Mouse (Mus musculus) left cerebral cortex, postnatal 36 days (tissue): Measurements from ENCODE around the gene A130010J15Rik. TPM values are rescaled to one million over a fixed set of nuclear protein-coding genes. Genes with fewer than 3 reads are reported as not detected.
A peak's percentile ranks its signal among the peaks of the same experiment; 100 is the strongest.

ENCODE experiments used
- DNase-seq, 2 experiments: peaks; one replicate each; pipeline ENCODE4 v3.0.0; 2021 to 2022; ENCODE audit warnings: low spot score in 2 of 2, mixed read lengths in 1 of 2
- intact Hi-C: fragments of 180-260 bp; cut with DNase I; formaldehyde crosslinking; loops from one replicate; pipeline ENCODE4 v1.15.1; 2025
- total RNA-seq, 2 experiments: library from RNA; stranded (reverse); gene quantifications; 2 replicates each; pipeline ENCODE4 v1.2.3; 2021

Gene A130010J15Rik
- 1 to 10 TPM; 2.6 to 3.2 TPM for total RNA-seq

DNA sequence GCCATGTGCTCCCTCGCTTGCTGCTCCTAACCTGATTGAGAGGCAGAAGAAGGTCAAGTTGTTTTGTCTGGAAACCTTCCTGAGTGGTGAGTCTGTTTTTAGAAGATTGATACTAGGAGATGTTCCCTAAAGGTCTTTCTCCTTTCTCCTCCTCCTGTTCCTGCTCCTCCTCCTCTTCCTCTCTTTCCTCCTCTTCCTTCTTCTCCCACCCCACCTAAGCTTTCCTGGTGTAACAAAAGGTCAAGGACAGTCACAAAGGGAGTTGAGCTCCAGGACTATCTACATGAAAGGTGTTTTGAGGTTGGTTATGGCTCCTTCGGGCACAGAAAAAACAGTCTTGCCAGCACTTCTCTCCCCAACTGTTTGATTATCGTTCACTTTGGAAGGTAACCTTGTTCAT lies at the start of gene A130010J15Rik:
A130010J15Rik (plus strand) TSS at position 301 of the 400 bp plus-strand sequence.
- intact Hi-C loops: no loop called here
- DNase-seq: no peak

DNA sequence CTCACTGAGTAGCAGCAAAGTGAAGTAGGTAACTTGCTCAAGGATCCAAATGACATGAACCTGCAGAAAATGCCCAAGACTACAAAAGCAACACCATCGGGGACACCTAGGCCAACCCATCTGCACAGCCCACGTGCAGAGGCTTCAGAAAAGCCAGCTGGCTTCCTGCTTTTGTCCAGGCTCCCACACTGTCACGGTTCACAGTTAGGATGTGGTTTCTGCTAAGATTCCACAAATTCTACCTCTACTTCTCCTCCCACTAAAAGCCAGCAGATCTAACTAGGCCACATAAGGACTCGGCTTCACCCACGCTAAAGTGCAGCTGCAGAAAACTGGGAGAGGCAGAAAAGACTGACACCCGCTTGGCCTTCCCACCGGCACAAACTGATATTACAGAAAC lies 45.1 kb upstream of the A130010J15Rik start:
- DNase-seq: peak; percentile 46 to 55
- intact Hi-C loops: loop anchor here (10.0 kb wide), 1 partner anchor 88 kb away; the partner anchor contains the start of gene Syt14

DNA sequence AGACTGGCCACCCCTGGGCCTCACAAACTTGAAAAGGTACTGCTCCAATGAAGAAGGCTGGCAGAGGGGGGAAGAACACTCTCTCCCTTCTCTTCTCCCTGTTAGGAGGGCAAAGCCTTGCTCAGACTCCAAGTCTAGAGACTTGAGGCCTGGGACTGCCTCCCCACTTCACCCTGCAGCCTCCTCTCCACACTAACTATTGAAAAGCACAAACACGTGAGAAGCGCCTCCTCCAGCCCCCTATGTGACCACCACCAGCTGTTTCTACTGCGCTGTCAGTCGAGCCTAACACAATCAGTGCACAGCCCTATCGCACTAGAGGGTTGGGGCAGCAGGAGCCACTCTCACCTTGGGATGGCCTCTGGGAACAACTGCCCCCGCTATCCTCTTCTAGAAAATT lies 44.6 kb upstream of the A130010J15Rik start:
- intact Hi-C loops: loop anchor here (10.0 kb wide), 1 partner anchor 88 kb away; the partner anchor contains the start of gene Syt14
- no peak for DNase-seq

DNA sequence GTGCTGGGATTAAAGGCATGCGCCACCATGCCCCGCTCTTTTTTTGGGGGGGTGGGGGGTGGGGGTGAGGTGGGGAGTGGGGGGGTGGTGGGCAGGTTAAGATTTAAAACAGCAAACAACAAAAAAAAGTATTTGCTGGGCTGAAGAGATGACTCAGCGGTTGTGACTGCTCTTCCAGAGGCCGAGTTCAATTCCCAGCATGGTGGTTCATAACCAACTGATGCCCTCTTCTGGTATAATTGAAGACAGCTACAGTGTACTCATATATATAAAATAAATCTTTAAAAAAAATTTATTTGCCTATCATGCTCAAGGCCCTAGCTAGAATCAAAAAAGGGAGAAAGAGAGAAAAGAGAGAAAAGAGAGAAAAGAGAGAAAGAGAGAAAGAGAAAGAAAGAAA lies 42.0 kb upstream of the A130010J15Rik start:
- no peak for DNase-seq

DNA sequence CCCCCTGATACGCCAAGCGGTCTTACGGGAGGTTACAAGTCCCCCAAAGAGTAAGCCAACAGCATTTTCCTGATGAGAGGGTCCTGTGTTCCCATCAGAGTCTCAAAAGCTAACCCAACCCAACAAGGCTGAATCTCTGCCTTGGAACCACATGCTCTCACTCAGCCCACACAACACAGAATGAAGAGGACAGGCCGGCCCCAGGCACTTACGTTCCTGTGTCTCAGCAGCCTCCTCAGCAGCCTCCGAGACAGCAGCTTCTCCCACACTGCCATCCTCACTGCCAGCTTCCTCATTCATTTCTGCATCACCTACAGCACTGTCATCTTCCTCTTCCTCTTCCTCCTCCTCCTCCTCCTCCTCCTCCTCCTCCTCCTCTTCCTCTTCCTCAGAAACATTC lies 39.8 kb upstream of the A130010J15Rik start:
- intact Hi-C loops: loop anchor here (2.0 to 10.0 kb wide), 3 partner anchors 93 to 346 kb away; partner anchors contain the start of gene Syt14

More for the DNA sequence above, 42.0 kb upstream of the A130010J15Rik start:
- intact Hi-C loops: loop anchor here (5.0 to 10.0 kb wide), 2 partner anchors 91 to 344 kb away; partner anchors contain the start of gene Syt14

DNA sequence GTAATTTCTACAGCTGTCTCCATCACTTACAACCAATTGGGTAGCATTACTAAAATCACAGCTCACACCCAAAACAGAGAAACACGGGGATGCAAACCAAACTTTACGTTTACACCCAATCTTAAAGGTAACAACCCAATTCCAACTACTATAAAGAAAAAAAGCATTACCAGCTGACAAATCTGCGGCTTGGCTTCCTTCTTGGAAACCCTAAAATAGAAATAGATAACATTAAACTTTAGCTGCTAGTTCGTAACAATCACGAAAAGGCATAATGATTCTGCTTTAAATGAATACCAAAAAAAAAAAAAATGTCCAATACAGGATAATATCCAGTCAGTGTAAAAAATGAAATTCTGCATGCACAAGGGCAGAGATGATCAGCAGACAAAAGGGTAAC lies 38.5 kb upstream of the A130010J15Rik start:
- DNase-seq: no peak
- intact Hi-C loops: loop anchor here (2.0 to 10.0 kb wide), 3 partner anchors 95 to 347 kb away; partner anchors contain the start of gene Syt14

More for the DNA sequence above, 39.8 kb upstream of the A130010J15Rik start:
- peak in 1 of 2 experiments; percentile 29 for DNase-seq

DNA sequence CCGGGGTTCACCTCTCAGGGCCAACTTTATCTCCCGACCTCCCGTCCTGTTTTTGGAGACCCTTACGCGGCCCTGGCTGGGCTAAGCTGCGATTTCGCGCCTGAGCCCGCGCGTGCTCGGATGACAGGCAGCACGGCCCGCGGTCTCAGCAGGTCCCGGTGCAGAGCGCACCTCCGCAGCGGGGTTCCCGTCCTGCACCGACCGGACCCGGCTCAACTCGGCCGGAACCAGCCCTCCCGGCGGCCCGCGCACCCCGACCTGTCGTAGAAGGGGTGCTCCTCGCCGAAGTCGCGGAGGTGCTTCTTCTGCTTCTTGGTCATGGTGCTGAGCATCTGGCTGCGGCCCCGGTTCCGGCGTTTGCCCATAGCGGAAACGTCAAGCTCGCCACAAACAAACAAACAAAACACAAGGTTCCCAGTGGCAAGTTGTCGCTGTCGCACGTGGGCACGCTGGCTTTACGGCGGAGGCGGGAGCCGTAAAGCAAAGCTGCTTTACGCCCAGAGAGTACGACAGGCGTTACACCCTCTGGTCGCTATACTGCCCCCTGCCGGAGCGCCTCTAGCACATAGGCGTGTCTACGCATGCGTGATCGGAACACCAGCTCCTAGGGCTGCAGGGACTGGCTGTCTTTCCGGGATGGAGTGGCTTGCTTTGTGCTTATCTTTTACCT lies 37.9 kb upstream of the A130010J15Rik start, which contains the start of gene Diexf:
Diexf (minus strand) TSS at position 487 of the 670 bp plus-strand sequence.
- DNase-seq: peak; percentile 94 to 95
- intact Hi-C loops: loop anchor here (1.0 to 10.0 kb wide), 4 partner anchors 43 to 348 kb away; partner anchors contain the start of gene Syt14

DNA sequence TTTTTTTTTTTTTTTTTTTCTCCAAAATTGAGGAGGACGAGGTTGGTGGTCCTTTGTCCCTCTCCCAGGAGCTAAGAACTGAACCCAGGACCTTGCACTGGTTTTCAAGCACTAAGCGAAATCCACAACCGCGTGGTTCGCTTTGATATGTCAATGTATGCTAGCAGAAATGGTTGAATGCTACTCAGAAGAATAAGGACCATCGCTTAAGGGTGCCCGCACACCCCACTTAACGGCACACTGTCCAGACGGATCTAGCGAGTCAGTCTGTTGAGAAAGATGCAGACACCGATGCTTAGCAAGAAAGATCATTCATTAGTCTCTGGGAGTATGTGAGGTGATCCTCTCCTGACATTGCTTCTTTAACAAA lies 37.4 kb upstream of the A130010J15Rik start:
- intact Hi-C loops: loop anchor here (1.0 kb wide), 1 partner anchor 43 kb away; no protein-coding TSS in a partner anchor

DNA sequence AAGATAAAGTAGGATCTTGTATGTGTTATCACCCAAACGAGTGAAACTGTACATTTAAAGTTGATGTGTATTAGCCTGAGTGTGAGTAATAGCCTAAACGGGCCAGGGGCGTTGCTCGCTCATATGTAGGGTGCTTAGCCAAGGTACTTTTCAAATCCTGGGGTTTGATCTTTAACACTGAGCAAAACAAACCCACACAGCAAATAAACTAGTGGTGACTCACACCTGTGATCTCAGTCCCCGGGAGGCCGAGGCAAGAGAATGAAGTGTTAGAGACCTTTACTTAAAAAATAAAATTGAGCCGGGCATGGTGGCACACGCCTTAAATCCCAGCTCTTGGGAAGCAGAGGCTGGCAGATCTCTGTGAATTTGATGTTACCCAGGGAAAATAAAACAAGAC lies 37.0 kb upstream of the A130010J15Rik start:
- DNase-seq: no peak
- intact Hi-C loops: loop anchor here (1.0 kb wide), 1 partner anchor 42 kb away; no protein-coding TSS in a partner anchor

More for the DNA sequence above, 37.4 kb upstream of the A130010J15Rik start:
- DNase-seq: no peak

DNA sequence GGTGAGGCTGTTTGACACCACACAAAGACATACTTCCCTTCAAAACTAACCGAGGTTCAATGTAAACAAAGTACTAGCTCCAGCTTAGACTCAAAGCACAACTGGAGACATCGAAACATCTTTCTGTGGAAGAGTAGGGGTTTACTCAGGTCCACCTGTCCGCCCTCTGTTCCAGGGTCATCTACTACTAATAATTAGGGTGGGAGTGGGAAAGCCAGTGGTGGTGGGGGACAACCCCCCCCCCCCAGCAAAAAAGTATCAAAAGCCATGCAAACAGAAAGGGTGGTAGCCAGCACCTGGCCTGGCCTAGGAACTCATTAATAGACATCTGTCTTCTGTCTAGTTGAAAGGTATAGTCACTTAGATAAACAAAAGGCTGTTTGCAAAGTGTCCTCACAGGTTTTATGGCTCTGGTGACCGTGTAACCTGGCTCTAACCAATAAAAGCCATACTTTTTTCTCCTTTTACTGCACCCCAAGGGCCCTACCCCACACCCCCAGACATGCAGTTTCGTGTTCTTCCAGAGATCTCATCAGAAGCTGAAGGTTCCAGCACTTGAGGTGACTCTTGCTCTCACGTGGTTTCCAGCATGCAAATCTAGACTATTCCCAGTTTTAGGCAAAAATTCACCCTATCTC lies 36.4 kb upstream of the A130010J15Rik start:
- intact Hi-C loops: no loop called here
- no peak for DNase-seq

DNA sequence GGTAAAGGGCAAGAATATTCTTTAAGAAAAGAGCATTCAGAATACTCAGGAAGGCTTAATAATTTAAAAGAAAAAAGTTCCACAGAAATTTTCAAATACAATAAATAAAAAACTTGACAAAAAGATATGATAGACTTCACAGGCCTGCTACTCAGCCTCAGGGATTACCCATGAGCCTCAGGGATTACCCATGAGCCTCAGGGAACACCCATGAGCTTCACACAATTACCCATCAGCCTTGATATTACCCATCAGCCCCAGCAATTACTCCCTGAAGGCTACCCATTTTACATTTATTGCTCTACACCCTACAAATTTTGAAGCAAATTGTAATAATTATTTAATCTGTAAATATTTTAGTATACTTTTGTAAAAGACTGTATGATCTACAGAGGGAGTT lies 35.5 kb upstream of the A130010J15Rik start:
- intact Hi-C loops: no loop called here
- DNase-seq: no peak

DNA sequence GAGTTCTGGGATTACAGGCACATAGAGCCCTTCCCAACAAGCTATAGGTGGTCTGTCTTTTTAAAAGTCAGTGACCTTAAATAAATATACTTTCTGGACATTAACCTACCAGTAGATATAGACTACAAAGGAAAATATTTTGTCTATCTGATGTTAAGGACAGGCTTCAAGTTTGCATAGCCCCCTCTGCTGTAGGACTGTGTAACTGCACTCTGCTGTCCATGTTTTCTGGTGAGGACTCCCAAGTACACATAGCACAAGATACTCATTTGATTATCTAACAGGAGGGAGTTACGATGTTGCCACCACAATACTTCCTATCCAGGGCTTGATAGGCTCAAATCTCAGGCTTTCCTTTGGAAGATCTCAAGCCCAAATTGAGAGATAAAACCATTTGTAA lies 34.1 kb upstream of the A130010J15Rik start:
- DNase-seq: no peak
- intact Hi-C loops: no loop called here

DNA sequence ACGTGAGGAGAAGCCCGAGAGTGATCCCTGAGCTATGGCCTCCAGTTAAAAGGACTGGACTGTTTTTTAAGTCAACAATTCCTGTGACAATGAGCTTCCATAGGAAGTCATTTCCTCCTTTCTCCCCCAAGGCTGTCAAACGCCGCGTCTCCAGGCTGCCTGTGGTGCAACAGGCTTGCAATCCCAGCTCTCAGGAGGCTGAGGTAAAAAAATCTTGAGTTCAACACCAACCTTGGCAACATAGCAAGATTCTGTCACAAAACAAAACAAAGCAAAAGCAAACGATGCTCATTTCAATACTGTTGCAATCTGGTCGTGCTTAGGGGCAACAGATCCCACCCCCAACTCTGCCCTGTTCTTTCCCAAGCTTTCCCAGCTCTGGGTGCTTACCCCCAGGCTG lies 29.8 kb upstream of the A130010J15Rik start:
- intact Hi-C loops: no loop called here
- DNase-seq: no peak

DNA sequence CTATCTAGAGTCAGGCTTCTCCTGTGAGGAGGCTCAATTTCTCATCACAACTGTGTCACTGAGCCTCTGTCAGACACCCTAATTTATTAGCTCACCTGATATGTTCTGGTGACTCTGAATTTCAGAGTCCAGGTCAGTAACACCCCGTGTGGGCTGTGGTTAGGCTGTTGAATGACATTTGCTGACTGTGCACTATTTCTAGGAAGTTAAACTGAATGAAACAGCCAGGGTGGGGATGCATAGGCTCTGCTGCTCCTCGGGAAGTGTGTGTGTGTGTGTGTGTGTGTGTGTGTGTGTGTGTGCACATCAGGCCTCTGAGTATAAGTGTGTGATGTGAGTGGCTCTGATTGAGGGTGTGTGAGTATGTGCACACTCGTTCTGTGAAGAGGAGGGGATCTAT lies 29.2 kb upstream of the A130010J15Rik start:
- no peak for DNase-seq
- intact Hi-C loops: no loop called here

DNA sequence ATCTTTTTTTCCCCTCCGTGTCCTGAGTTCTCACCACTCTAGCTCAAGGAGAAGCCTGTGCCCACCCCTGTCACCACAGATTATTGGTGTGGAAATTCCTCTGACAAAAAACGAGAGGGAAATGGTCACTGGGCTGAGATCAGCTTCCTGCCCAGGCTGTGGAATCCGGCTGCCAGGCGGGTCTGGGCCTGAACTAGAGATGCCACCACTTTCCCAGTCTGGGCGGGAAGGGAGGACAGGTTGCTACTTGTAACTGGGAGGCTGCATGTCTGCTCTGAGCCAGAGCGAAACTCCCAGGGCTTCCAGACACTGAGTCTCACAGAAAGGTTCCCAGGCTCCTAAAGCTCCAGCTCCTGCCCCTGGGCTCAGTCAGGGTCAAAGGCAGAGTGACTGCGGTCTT lies 26.7 kb upstream of the A130010J15Rik start:
- intact Hi-C loops: no loop called here
- DNase-seq: no peak

DNA sequence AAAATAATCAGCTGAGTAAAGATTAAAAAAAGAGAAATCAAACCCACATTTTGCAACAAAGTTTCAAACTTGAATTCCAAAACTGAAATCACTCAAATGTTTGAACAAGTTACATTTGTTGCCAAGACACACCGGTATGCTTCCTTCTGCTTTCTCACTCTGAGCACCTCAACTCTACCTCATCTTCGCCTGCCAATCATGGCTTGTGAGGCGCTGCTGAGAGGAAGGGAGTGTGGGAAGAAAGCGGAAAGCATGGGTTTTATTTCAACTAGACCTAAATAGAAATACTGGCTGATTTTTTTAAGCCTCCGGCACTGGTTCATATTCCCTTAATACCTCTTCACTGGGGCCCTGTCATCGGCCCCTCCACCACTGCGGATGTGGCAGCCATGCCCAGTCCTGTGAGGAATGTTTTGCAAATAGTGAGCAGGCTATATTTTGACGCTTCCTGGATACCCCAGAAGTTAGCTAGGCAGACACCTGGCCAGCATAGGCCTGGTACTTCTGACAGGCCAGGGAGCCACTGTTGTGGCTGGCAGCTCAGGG lies 25.3 kb upstream of the A130010J15Rik start:
- DNase-seq: no peak
- intact Hi-C loops: no loop called here

DNA sequence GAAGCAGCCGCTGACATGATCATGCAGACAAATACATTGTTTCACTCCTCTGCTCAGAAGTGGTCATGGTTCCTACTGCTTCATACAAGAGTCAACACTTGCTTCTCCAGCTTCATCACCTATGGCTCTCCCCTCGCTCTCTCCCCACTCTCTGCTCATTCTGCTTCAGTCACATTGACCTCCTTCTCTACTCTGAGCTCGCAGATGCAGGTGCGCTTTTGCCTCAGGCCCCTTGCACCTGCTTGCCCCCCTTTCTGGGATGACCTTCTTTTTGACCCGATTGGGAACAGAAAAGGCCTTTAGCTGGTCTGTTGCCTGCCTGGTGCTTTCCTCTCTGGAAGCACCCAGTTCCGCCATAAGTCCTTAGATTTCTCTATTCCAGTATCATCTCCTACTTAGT lies 23.3 kb upstream of the A130010J15Rik start:
- DNase-seq: no peak
- intact Hi-C loops: no loop called here

DNA sequence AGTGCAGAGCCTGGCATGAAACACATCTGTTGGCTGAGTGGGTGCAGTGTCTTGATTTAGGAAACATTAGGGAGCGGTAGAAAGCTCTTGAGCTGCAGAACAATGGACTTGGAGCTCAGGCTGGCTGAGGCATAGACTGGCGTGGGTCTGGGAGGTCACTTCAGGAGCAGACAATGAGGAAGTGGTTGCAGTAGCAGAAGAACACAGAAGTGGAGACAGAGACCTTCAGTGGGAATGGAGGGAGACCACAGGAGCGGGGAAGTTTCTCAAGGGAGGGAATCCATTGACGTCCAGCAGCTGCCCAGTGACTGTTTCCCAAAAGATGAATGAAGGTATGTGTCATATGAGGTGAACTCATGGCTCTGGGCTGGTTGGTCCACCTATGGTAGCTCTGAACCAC lies 22.7 kb upstream of the A130010J15Rik start:
- intact Hi-C loops: no loop called here
- no peak for DNase-seq

DNA sequence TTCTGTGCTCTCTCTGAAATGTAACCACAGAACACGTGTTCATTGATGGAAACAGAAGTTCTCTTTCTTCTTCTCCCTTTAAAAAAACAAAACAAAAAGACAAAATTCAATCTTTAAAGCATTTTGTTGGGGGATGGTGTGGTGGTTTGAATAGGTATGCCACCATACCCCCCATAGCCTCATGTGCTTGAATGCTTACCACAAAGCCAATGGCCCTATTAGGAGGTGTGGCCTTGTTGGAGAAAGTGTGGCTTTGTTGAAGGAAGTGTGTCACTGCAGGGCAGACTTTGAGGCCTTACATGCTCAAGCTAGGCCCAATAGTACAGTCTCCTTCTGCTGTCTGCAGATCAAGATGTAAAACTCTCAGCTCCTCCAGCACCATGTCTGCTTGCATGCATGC lies 21.4 kb upstream of the A130010J15Rik start:
- DNase-seq: no peak
- intact Hi-C loops: no loop called here

DNA sequence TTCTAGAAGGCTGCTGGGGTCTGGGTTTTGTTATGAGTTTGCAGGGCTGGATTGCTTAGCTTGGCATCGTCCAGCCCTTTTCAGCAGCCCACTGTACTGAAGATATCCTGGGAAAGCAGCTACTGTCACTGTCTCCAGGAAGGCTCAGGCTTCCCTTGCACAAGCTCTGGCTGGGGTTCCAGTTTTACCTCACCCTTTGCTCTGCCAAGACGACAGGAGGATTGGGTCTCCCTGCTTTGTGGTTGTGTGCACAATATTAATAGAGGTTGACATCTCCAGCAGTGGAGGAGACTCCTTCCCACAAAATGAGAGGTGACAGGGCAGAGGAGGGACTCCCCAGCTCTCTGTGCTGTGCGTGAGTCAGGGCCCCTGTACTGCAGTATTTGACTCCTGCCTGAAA lies 18.6 kb upstream of the A130010J15Rik start:
- intact Hi-C loops: no loop called here
- DNase-seq: no peak
